Mouse (Mus musculus) layer of hippocampus, adult 2 months (tissue): ENCODE results near the gene Pet117. TPM values are rescaled to one million over a fixed set of nuclear protein-coding genes. Genes with fewer than 3 reads are reported as not detected.
A peak's percentile ranks its signal among the peaks of the same experiment; 100 is the strongest.
"Not testable (repeated sequence)": the region's sequence is repeated elsewhere in the genome, so short reads cannot be mapped to it uniquely, and the experiment has no call there.

Source experiments
- DNase-seq, 2 experiments: peaks; one replicate each; pipeline ENCODE4 v3.0.0; 2022; ENCODE audit warnings: low spot score in 2 of 2
- H3K27ac ChIP-seq: fragments of 200-600 bp; 2 replicates; pipeline ENCODE4 v1.8.1; 2022
- H3K4me3 ChIP-seq: fragments of 200-600 bp; 2 replicates; pipeline ENCODE4 v1.8.1; 2022; ENCODE audit warnings: mild to moderate bottlenecking
- CTCF ChIP-seq: fragments of 200-600 bp; conservative IDR thresholded peaks from 2 replicates; pipeline ENCODE4 v1.8.1; 2022; ENCODE audit warnings: antibody characterized with exemption, mild to moderate bottlenecking, moderate library complexity
- long read RNA-seq, 2 experiments: library from polyadenylated mRNA; stranded (forward); transcript quantifications; one replicate each; pipeline ENCODE4 v2.0.0; 2021; ENCODE audit warnings: borderline mapping rate in 2 of 2
- total RNA-seq, 2 experiments: library from RNA; stranded (reverse); gene quantifications; 2 replicates each; pipeline ENCODE4 v1.2.3; 2021

The Pet117 gene
- total RNA-seq, result 1 to 10 TPM; 7.7 to 7.9 TPM
- long read RNA-seq, experiment 1, partial matches to known transcripts, result 0 of 3 reads
- long read RNA-seq, experiment 1, other reads (novel, unspliced or antisense), result 0 of 3 reads
- long read RNA-seq, experiment 2, partial matches to known transcripts, result 0 of 1 reads
- long read RNA-seq, experiment 2, other reads (novel, unspliced or antisense), result 0 of 1 reads

- Histone ChIP-seq H3K4me3 (peak within 1 kb of the TSS; percentile 67), H3K27ac (peak within 1 kb of the TSS; percentile 97)
- peak; percentile 90 to 93 for DNase-seq
- no peak for TF ChIP-seq CTCF
These were observed at the start of gene Pet117, which contains the start of gene Kat14 for GRCm38 (mm10) chr2:144368400-144369019. Pet117 (plus strand) TSS chr2:144368996. Kat14 (plus strand) TSS chr2:144368983.

GRCm38 (mm10) chr2:144324218-144324617, 44.6 kb upstream of the Pet117 start:
- DNase-seq, result no peak
- H3K27ac ChIP-seq, result no peak overlapping the region
- no peak for TF ChIP-seq CTCF
- H3K4me3 ChIP-seq, result no peak overlapping the region

- no peak overlapping the region for H3K4me3 ChIP-seq
These were observed 39.3 kb upstream of the Pet117 start for GRCm38 (mm10) chr2:144329451-144329850.

GRCm38 (mm10) chr2:144329937-144330336, 38.9 kb upstream of the Pet117 start:
- no peak for DNase-seq
- H3K4me3 ChIP-seq, result no peak overlapping the region
- TF ChIP-seq CTCF, result no peak
- H3K27ac ChIP-seq, result no peak overlapping the region

More at GRCm38 (mm10) chr2:144329451-144329850, 39.3 kb upstream of the Pet117 start:
- no peak overlapping the region for H3K27ac ChIP-seq
- no peak for TF ChIP-seq CTCF
- DNase-seq, result no peak

- Histone ChIP-seq H3K27ac (no peak overlapping the region), H3K4me3 (peak overlapping the region; percentile 51)
- no peak for TF ChIP-seq CTCF
- DNase-seq, result no peak
These were observed 38.3 kb upstream of the Pet117 start for GRCm38 (mm10) chr2:144330352-144330959.

GRCm38 (mm10) chr2:144330960-144331371, 37.8 kb upstream of the Pet117 start:
- no peak for TF ChIP-seq CTCF
- peak overlapping the region; percentile 51 for H3K4me3 ChIP-seq
- no peak for DNase-seq
- H3K27ac ChIP-seq, result no peak overlapping the region

GRCm38 (mm10) chr2:144331401-144332302, 37.1 kb upstream of the Pet117 start, which contains the start of gene Ovol2:
Ovol2 (minus strand) TSS chr2:144332146.
- TF ChIP-seq CTCF, result no peak
- DNase-seq, result no peak
- H3K27ac ChIP-seq, result no peak within 1 kb of the TSS
- peak within 1 kb of the TSS; percentile 51 for H3K4me3 ChIP-seq

- Histone ChIP-seq H3K27ac (no peak overlapping the region), H3K4me3 (no peak overlapping the region)
- no peak for DNase-seq
- TF ChIP-seq CTCF, result no peak
These were observed 36.3 kb upstream of the Pet117 start for GRCm38 (mm10) chr2:144332486-144332885.

- TF ChIP-seq CTCF, result peak; percentile 57
- Histone ChIP-seq H3K27ac (no peak overlapping the region), H3K4me3 (no peak overlapping the region; the same call in 1 of the 2 replicates)
- DNase-seq, result no peak
These were observed 35.5 kb upstream of the Pet117 start for GRCm38 (mm10) chr2:144333138-144333842.

- H3K4me3 ChIP-seq, result no peak overlapping the region
- no peak overlapping the region for H3K27ac ChIP-seq
- no peak for TF ChIP-seq CTCF
- no peak for DNase-seq
These were observed 31.6 kb upstream of the Pet117 start for GRCm38 (mm10) chr2:144337230-144337629.

- TF ChIP-seq CTCF, result no peak
- DNase-seq, result no peak
- Histone ChIP-seq H3K4me3 (no peak overlapping the region), H3K27ac (no peak overlapping the region)
These were observed 31.1 kb upstream of the Pet117 start for GRCm38 (mm10) chr2:144337701-144338100.

GRCm38 (mm10) chr2:144338149-144338548, 30.6 kb upstream of the Pet117 start:
- not testable (repeated sequence) for H3K27ac ChIP-seq, DNase-seq

More at GRCm38 (mm10) chr2:144338149-144338548, 30.6 kb upstream of the Pet117 start:
- not testable (repeated sequence) for H3K4me3 ChIP-seq
